ENCODE assay signal across 20 mouse cellular contexts in the genomic region with DNA sequence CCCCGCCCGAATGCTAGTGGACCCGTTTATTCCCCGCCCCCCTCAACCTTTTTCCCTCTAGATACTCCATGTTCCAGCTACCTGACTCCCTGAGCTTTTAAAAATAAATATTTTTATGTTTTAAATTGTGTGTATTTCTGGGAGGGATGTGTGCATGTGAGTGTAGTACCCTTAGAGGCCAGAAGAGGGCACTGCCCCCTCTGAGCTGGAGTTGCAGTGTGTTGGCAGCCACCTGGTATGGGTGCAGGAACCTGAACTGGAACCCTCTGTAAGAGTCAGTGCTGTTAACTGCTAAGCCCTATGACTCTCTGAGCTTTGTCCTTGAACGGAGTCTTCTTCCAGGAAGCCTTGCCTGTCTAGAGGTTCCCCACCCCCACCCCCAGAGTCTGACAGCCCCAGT. TPM values are rescaled to one million over a fixed set of nuclear protein-coding genes. Genes with fewer than 3 reads are reported as not detected.
A peak's percentile ranks its signal among the peaks of the same experiment; 100 is the strongest.
DNase-seq lines count a peak whose midpoint lies in the region; ATAC-seq and TF ChIP-seq lines count a peak whose summit lies in the region.
"Had no signal": no experiment of that assay in that cellular context is flagged by ENCODE, and none has a peak within 500 bp of the region (broad histone marks: within the 10 kb centered on the region; RNA-seq: fewer than 3 reads in every experiment).

No protein-coding gene starts in this region.

- WGBS in liver, embryonic 14.5 days (ENCODE audit: insufficient replicate concordance): 80% methylated on average over 5 of the region's 5 CpGs

- peaks cover 7% of the 10 kb centered on the region for H3K27me3 ChIP-seq in liver, embryonic 14.5 days (ENCODE audit: control insufficient read depth, insufficient read depth, low read length)

- H3K27ac ChIP-seq in gastrocnemius, adult 2 months: no peak overlapping the region
- H3K27ac ChIP-seq in liver, embryonic 14.5 days: no peak overlapping the region
- H3K27ac ChIP-seq: heart, adult 2 months; limb, embryonic 15.5 days; midbrain, embryonic 10.5 days had no signal

- peaks cover 3% of the 10 kb centered on the region for H3K9me3 ChIP-seq in liver, embryonic 14.5 days (ENCODE audit: control insufficient read depth, low read length)
- H3K9me3 ChIP-seq: limb, embryonic 15.5 days; midbrain, embryonic 10.5 days had no signal

- H3K4me3 ChIP-seq in gastrocnemius, adult 2 months: no peak overlapping the region
- no peak overlapping the region for H3K4me3 ChIP-seq in liver, embryonic 14.5 days (ENCODE audit: insufficient read depth in 1 of 2, low read depth in 2 of 2, low read length in 2 of 2)
- H3K4me3 ChIP-seq: heart, adult 2 months; limb, embryonic 15.5 days had no signal

- no peak overlapping the region for H3K4me2 ChIP-seq in liver, embryonic 14.5 days (ENCODE audit: low read depth)

- no peak for ATAC-seq in liver, embryonic 14.5 days (ENCODE audit: insufficient read depth)

- no peak for TF ChIP-seq EP300 in liver, embryonic 14.5 days (IDR thresholded peaks at IDR 0.05; ENCODE audit: low read depth)

- intact Hi-C loops in gastrocnemius, adult 2 months (cut with DNase I): no loop called here
- intact Hi-C loops in gastrocnemius, postnatal 36 days (cut with DNase I): no loop called here

- no peak for DNase-seq in gastrocnemius, adult 2 months
- DNase-seq in gastrocnemius, postnatal 36 days: no peak
- no peak for DNase-seq in liver, embryonic 14.5 days (ENCODE audit: low read depth in 3 of 3, low spot score in 3 of 3)
- no peak for DNase-seq in liver
- peak; percentile 16 for DNase-seq in thymus, postnatal 4 days
- DNase-seq in thymus, adult 18-20 months: no peak
- DNase-seq in embryo, embryonic 9.5 days (ENCODE audit: extremely low spot score): no peak
- no peak for DNase-seq in adrenal gland, postnatal 4 days (ENCODE audit: low spot score in 2 of 2)
- DNase-seq: adrenal gland, postnatal 14 days; cerebellum, adult 9-11 months; gastrocnemius, postnatal 10 days; heart, adult 2 months; lung, postnatal 4 days; right cerebral cortex, postnatal 4 days had no signal

- peak; percentile 16; the same call in 1 of the 2 replicates for TF ChIP-seq CTCF in gastrocnemius, adult 2 months (IDR thresholded peaks at IDR 0.05)
- TF ChIP-seq CTCF in liver, embryonic 14.5 days (IDR thresholded peaks at IDR 0.05; ENCODE audit: low read depth): peak; percentile 48

- no peaks in the 10 kb centered on the region for H3K4me1 ChIP-seq in liver, embryonic 14.5 days (replicated peaks; ENCODE audit: control insufficient read depth in 2 of 2, insufficient read depth in 2 of 2, low read length in 1 of 2)

- H3K36me3 ChIP-seq in liver, embryonic 14.5 days (replicated peaks; ENCODE audit: control insufficient read depth, insufficient read depth, low read depth): no peaks in the 10 kb centered on the region

- no peak overlapping the region for H3K9ac ChIP-seq in liver, embryonic 14.5 days (replicated peaks)
- H3K9ac ChIP-seq: limb, embryonic 15.5 days had no signal

RNA-seq across cellular contexts. Expression of a gene that starts 2.1 kb away (rescaled TPM):
- not detected for total RNA-seq in gastrocnemius, adult 2 months (2021)
- total RNA-seq in gastrocnemius, postnatal 36 days (2021): not detected
- not detected in 2 replicates for polyA plus RNA-seq in liver, embryonic 14.5 days (2012; rRNA removed)
- not detected in 2 replicates for polyA plus RNA-seq in liver, embryonic 14.5 days (2014; fragmentation: Nextera tagmentation; extraction: Ambion mirVana)
- under 1 TPM; 0.56 to 0.78 TPM for total RNA-seq in adrenal gland, postnatal 4 days (2021)
- total RNA-seq: gastrocnemius, postnatal 10 days; heart, adult 2 months had no signal
- polyA plus RNA-seq: activated CD4-positive, CD25-positive, alpha-beta regulatory T cell, adult 4 months; heart, embryonic 16.5 days; intestine, embryonic 14.5 days; limb, embryonic 15.5 days; midbrain, embryonic 10.5 days had no signal

RNA-seq across cellular contexts. Expression of a gene that starts 16.7 kb away (rescaled TPM):
- total RNA-seq in gastrocnemius, adult 2 months (2021): not detected
- total RNA-seq in gastrocnemius, postnatal 36 days (2021): not detected
- 0.10 and 0.18 TPM in 2 replicates for polyA plus RNA-seq in liver, embryonic 14.5 days (2012; rRNA removed)
- 0.17 TPM in 1 of 2 replicates, not detected in the other for polyA plus RNA-seq in liver, embryonic 14.5 days (2014; fragmentation: Nextera tagmentation; extraction: Ambion mirVana)
- total RNA-seq in adrenal gland, postnatal 4 days (2021): 10 to 100 TPM; 10.7 to 15.8 TPM
- total RNA-seq: heart, adult 2 months had no signal
- polyA plus RNA-seq: hindbrain, embryonic 11.5 days had no signal

RNA-seq across cellular contexts. Expression of a gene that starts 19.4 kb away (rescaled TPM):
- total RNA-seq in gastrocnemius, adult 2 months (2021): 10 to 100 TPM; 16.9 to 17.7 TPM
- 10 to 100 TPM; 15.8 to 17.7 TPM for total RNA-seq in gastrocnemius, postnatal 36 days (2021)
- 9.9 and 12.4 TPM in 2 replicates for polyA plus RNA-seq in liver, embryonic 14.5 days (2012; rRNA removed)
- 9.9 and 10.1 TPM in 2 replicates for polyA plus RNA-seq in liver, embryonic 14.5 days (2014; fragmentation: Nextera tagmentation; extraction: Ambion mirVana)
- total RNA-seq in adrenal gland, postnatal 4 days (2021): 10 to 100 TPM; 47.6 to 51.4 TPM

RNA-seq across cellular contexts. Expression of a gene that starts 19.5 kb away (rescaled TPM):
- total RNA-seq in gastrocnemius, adult 2 months (2021): 1 to 10 TPM; 4.9 to 6.6 TPM
- 1 to 10 TPM; 5.6 to 6.8 TPM for total RNA-seq in gastrocnemius, postnatal 36 days (2021)
- polyA plus RNA-seq in liver, embryonic 14.5 days (2012; rRNA removed): 5.2 and 5.9 TPM in 2 replicates
- polyA plus RNA-seq in liver, embryonic 14.5 days (2014; fragmentation: Nextera tagmentation; extraction: Ambion mirVana): 2.1 and 2.8 TPM in 2 replicates
- 10 to 100 TPM; 11.8 to 13.5 TPM for total RNA-seq in adrenal gland, postnatal 4 days (2021)

RNA-seq across cellular contexts. Expression of a gene that starts 43.1 kb away (rescaled TPM):
- total RNA-seq in gastrocnemius, adult 2 months (2021): not detected
- under 1 TPM in 1 of 2 experiments, not detected in 1; 0.15 TPM for total RNA-seq in gastrocnemius, postnatal 36 days (2021)
- polyA plus RNA-seq in liver, embryonic 14.5 days (2012; rRNA removed): 0.91 and 2.0 TPM in 2 replicates
- 1.0 and 1.4 TPM in 2 replicates for polyA plus RNA-seq in liver, embryonic 14.5 days (2014; fragmentation: Nextera tagmentation; extraction: Ambion mirVana)
- total RNA-seq in adrenal gland, postnatal 4 days (2021): 1 to 10 TPM; 1.2 to 1.5 TPM
- total RNA-seq: heart, adult 2 months had no signal

Comparison
In these comparisons a context has a peak if more than half of its experiments do, and no peak if none do; other contexts are left out.
1. RNA of a gene that starts 16.7 kb away (total RNA-seq): 10.7 to 15.8 TPM in adrenal gland, postnatal 4 days; not detected in gastrocnemius, postnatal 36 days and not detected in gastrocnemius, adult 2 months; every median in the first group is over 10 times any median in the second.